Mouse (Mus musculus): ENCODE data around the gene Ccnjl.

DNA sequence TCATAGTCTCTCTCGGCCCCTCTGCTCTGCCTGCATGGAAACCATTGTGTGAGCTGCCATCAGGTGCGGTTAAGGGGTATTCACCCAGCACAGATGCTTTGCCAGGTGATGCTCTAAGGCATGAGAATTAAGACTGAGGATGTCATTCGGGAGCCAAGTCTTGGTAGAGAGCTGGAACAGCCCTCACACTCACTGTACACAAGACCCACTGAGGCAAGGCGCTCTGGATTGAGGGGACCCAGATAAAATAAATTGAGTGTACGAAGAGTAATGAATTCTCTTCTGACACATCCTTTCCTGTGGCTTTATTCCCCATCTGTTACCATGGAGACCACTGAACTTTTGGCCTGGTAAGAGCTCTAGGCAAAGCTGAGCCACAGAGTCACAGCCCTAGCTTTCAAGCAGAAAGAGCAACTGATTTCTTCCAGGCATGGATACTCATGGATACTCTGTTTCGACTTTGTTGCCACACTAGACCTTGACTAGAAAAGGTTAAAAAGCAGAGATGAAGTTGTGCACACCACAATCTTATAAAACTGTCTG, 61.0 kb downstream of the Ccnjl start:
- TF ChIP-seq CTCF (IDR thresholded peaks at IDR 0.05; ENCODE audit: extremely low read depth, insufficient read depth, low read length) (no peak), POLR2A (IDR thresholded peaks at IDR 0.05; ENCODE audit: extremely low read depth, insufficient read depth, low read length) (no peak)

Measured in cortical plate, adult 2 months (tissue).